Mouse (Mus musculus): ENCODE results near the gene Stk39.

GRCm38 (mm10) chr2:68222227-68222873, 249.7 kb downstream of the Stk39 start:
- TF ChIP-seq POLR2A (IDR thresholded peaks at IDR 0.05; ENCODE audit: low read depth, low read length) (no peak), CTCF (IDR thresholded peaks at IDR 0.05; ENCODE audit: borderline replicate concordance, insufficient read depth, low read length) (no peak)
